Mouse (Mus musculus): ENCODE results near the gene Prpf38a.

DNA sequence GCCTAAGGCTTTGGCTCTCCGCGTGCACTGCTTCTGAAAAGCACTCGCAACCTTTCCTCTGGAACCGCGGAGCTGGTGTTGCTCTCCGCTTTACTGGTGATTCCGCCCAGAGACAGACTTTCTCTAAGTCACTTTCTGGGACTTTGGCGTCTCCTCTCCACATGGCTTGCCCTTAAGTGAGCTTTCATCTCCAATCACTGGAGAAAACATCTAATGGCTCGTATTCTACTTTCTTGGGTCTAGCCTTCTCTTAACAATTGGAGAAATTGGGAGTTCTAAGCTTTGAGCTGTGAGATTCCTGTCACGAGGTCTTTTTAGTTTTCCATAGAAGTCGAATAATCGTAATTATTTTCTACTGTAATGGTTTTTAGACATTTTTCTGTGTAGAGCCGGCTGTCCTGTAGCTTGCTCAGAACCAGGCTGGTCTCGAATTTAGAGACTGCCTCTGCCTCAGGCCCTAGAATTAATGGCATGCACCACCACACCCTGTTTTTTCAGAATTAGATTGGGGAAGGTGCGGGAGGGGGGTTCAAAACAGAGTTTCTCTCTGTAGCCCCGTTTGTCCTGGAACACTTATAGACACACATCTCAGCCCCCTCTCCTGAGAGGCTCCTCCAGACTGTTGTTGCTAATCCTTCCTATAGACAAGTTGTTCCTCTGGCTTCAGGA lies 741 bp upstream of the Prpf38a start:
- TF ChIP-seq CTCF (IDR thresholded peaks at IDR 0.05; ENCODE audit: low read depth) (no peak), EP300 (optimal IDR thresholded peaks at IDR 0.05) (no peak)

All from stomach, postnatal 0 days (tissue).